Mouse (Mus musculus): ENCODE results near the gene Serpina1e. TPM values are rescaled to one million over a fixed set of nuclear protein-coding genes. Genes with fewer than 3 reads are reported as not detected.

The Serpina1e gene
- 6.1 TPM in 1 of 2 replicates, not detected in the other for polyA plus RNA-seq (2015; fragmentation: Nextera tagmentation; extraction: Ambion mirVana)

DNA sequence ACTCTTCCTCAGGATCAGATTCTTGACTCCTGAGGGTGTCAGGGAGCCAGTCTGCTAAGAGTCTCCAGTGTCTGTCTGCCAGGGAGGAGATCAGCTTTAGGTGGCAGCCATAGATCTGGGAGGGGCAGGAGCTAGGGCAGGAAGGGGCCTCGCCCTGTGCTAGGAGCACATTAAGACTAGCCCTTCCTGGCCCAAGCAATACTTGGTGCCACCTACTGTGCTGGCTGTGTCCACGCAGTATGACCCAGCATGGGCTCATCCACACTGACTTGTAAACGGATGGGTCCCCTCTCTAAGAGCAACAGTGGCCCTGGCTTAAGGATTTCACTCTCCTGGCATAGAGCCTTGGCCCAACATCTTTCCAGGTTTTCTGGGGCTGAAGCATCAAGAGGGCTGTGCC is at the start of gene Serpina1e:
Gene Serpina1e, minus strand, starts transcription at position 178 of the 400 bp plus-strand sequence.
- Histone ChIP-seq H3K27me3 (no peaks in the 10 kb centered on the region), H3K4me2 (no peak within 1 kb of the TSS), H3K36me3 (no peaks in the 10 kb centered on the region), H3K9ac (no peak within 1 kb of the TSS), H3K9me3 (no peaks in the 10 kb centered on the region), H3K27ac (no peak within 1 kb of the TSS), H3K4me1 (no peaks in the 10 kb centered on the region), H3K4me3 (no peak within 1 kb of the TSS)
- 86% methylated on average over 3 of the region's 3 CpGs for WGBS
- no peak for ATAC-seq (ENCODE audit: insufficient number of reproducible peaks, insufficient read depth, low FRiP score, low TSS enrichment, low read depth)

DNA sequence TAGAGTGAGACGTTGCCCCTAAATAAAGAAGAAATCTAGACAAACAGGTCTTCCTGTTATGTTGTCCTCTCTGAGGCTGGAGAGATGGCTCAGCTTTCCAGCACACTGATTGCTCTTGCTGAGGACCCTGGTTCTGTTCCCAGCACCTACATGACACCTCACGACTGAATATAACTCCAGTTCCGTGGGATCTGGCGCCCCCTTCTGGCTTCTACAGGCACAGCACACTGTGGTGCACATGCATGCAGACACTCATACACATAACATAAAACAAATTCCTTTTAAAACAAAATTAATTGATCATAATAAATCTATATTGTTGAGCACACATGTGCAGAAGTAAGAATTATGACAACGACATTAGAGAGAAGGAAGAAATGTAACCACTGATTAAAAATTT is 45.9 kb upstream of the Serpina1e start:
- ATAC-seq (ENCODE audit: insufficient number of reproducible peaks, insufficient read depth, low FRiP score, low TSS enrichment, low read depth), result no peak
- Histone ChIP-seq H3K4me2 (no peak overlapping the region), H3K36me3 (no peaks in the 10 kb centered on the region), H3K9me3 (no peaks in the 10 kb centered on the region), H3K9ac (no peak overlapping the region), H3K27me3 (no peaks in the 10 kb centered on the region), H3K4me1 (no peaks in the 10 kb centered on the region), H3K27ac (no peak overlapping the region), H3K4me3 (no peak overlapping the region)
- WGBS, result 73% methylated on average over 5 of the region's 5 CpGs

DNA sequence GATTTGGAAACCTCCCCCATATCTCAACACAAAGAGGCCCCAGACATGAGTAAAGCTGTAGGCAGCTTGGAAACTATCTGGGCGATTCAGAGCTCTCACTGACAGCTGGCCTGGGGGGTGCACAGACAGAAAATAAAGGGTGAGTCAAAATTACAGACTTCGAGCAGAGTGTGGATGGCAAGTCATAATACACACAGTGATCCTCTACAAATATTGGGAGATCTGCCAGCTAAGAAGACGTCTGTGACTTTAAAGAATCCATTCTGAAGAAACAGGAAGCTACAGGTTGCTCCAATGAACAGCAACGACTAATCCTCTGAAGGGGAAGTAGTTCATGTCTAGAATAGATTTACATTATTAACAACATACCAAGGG is 44.5 kb upstream of the Serpina1e start:
- Histone ChIP-seq H3K4me1 (no peaks in the 10 kb centered on the region), H3K9ac (no peak overlapping the region), H3K27ac (no peak overlapping the region), H3K4me3 (no peak overlapping the region), H3K36me3 (no peaks in the 10 kb centered on the region), H3K4me2 (no peak overlapping the region), H3K27me3 (no peaks in the 10 kb centered on the region), H3K9me3 (no peaks in the 10 kb centered on the region)
- 65% methylated on average over 4 of the region's 4 CpGs for WGBS
- no peak for ATAC-seq (ENCODE audit: insufficient number of reproducible peaks, insufficient read depth, low FRiP score, low TSS enrichment, low read depth)

DNA sequence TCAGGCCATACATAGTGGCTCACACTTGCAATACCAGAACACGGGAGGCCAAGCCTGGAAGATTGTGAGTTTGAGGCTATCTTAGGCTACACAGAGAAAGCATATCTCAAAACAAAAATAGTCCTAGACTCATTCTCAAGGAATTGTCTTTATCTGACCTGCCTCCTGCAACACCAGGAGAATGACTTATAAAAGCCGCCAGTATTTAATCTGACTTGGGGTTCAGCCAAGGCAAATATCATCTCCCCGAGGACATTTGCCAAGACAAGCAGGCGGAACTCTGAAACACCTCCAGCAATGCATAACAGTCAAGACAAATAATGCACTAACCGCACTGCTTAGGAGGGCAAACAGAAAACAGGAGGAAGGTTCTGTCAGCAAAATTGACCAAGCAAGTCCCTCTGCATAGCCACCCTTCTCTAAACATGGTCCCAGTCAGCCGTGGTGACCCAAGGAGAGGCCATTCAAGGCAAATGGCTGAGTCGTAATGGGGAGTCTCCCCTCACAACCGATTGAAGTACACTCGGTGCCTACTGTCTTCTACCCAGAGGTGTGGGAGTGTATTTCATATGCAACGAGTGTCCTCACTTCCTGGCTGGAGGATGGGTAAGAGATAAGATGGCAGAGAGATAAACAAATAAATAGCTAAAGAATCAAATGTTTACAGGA is 43.9 kb upstream of the Serpina1e start:
- no peak for ATAC-seq (ENCODE audit: insufficient number of reproducible peaks, insufficient read depth, low FRiP score, low TSS enrichment, low read depth)

DNA sequence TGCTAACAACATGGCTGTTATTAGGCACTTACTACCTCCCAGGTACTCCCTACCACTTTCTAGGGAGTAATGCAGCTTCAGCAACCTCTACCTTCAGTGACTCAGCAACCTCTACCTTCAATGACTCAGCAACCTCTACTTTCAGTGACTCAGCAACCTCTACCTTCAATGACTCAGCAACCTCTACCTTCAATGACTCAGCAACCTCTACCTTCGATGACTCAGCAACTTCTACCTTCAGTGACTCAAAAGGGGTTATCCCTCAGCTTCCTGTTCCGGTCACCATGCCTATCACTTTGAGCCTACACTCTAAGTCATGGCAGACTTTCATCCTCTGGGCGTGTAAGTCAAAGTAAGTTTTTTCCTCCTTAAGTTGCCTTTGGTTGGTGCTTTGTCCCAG is 41.8 kb upstream of the Serpina1e start:
- no peak overlapping the region for H3K27ac ChIP-seq
- H3K9me3 ChIP-seq, result no peaks in the 10 kb centered on the region
- no peaks in the 10 kb centered on the region for H3K36me3 ChIP-seq
- H3K9ac ChIP-seq, result no peak overlapping the region
- no peak for ATAC-seq (ENCODE audit: insufficient number of reproducible peaks, insufficient read depth, low FRiP score, low TSS enrichment, low read depth)
- H3K4me1 ChIP-seq, result no peaks in the 10 kb centered on the region
- H3K4me3 ChIP-seq, result no peak overlapping the region
- 88% methylated on average over 3 of the region's 3 CpGs for WGBS
- H3K27me3 ChIP-seq, result no peaks in the 10 kb centered on the region
- H3K4me2 ChIP-seq, result no peak overlapping the region

More for the DNA sequence above, 43.9 kb upstream of the Serpina1e start:
- no peak overlapping the region for H3K4me3 ChIP-seq
- no peak overlapping the region for H3K27ac ChIP-seq
- H3K27me3 ChIP-seq, result no peaks in the 10 kb centered on the region
- H3K9me3 ChIP-seq, result no peaks in the 10 kb centered on the region
- H3K9ac ChIP-seq, result no peak overlapping the region
- no peaks in the 10 kb centered on the region for H3K4me1 ChIP-seq
- 79% methylated on average over 10 of the region's 10 CpGs for WGBS
- no peak overlapping the region for H3K4me2 ChIP-seq
- H3K36me3 ChIP-seq, result no peaks in the 10 kb centered on the region

DNA sequence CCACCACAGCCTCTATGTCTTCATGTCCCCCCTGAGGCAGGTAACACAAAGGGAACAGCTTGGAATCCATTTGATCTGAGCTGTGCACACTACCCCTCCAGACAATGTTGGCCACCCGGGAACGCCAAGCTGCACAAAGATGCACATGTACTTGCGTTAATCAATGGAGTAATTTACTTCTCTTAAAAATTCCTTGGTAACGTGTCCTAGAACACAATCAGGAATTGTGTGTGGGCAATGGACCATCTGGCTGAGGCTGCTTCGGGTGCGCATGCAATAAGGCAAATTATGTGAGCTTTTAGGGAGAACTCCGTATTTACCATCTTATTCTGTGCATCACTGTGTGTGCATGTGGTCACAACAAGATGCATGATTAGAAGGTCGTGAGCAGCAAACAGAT is 40.8 kb upstream of the Serpina1e start:
- H3K4me2 ChIP-seq, result no peak overlapping the region
- H3K4me3 ChIP-seq, result no peak overlapping the region
- no peaks in the 10 kb centered on the region for H3K36me3 ChIP-seq
- WGBS, result 84% methylated on average over 8 of the region's 8 CpGs
- H3K9me3 ChIP-seq, result no peaks in the 10 kb centered on the region
- no peaks in the 10 kb centered on the region for H3K27me3 ChIP-seq
- H3K4me1 ChIP-seq, result no peaks in the 10 kb centered on the region
- no peak overlapping the region for H3K27ac ChIP-seq
- no peak for ATAC-seq (ENCODE audit: insufficient number of reproducible peaks, insufficient read depth, low FRiP score, low TSS enrichment, low read depth)
- H3K9ac ChIP-seq, result no peak overlapping the region

DNA sequence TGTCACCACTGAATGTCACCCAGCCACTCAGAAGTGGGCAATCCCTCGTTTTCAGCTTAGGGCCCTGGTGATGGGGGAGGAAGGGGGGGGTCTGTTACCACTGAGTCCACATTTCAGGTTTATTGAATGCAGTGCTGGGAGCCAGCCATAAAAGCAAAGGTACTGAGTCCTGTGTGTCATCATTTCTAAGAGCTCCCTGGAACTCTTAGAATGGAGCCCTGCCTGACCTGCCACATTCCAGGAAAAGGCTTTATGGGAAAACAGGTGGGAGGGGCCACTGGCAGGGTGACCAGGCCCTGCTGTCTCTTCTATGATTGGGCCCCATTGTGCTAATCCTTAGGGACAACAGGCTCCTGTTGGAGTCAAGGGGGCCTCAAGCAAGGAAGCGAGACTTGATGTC is 37.7 kb upstream of the Serpina1e start:
- Histone ChIP-seq H3K27ac (no peak overlapping the region), H3K4me1 (no peaks in the 10 kb centered on the region), H3K9me3 (no peaks in the 10 kb centered on the region), H3K4me3 (no peak overlapping the region), H3K9ac (no peak overlapping the region), H3K4me2 (no peak overlapping the region), H3K36me3 (no peaks in the 10 kb centered on the region), H3K27me3 (no peaks in the 10 kb centered on the region)
- WGBS, result 64% methylated on average over 2 of the region's 2 CpGs
- ATAC-seq (ENCODE audit: insufficient number of reproducible peaks, insufficient read depth, low FRiP score, low TSS enrichment, low read depth), result no peak

DNA sequence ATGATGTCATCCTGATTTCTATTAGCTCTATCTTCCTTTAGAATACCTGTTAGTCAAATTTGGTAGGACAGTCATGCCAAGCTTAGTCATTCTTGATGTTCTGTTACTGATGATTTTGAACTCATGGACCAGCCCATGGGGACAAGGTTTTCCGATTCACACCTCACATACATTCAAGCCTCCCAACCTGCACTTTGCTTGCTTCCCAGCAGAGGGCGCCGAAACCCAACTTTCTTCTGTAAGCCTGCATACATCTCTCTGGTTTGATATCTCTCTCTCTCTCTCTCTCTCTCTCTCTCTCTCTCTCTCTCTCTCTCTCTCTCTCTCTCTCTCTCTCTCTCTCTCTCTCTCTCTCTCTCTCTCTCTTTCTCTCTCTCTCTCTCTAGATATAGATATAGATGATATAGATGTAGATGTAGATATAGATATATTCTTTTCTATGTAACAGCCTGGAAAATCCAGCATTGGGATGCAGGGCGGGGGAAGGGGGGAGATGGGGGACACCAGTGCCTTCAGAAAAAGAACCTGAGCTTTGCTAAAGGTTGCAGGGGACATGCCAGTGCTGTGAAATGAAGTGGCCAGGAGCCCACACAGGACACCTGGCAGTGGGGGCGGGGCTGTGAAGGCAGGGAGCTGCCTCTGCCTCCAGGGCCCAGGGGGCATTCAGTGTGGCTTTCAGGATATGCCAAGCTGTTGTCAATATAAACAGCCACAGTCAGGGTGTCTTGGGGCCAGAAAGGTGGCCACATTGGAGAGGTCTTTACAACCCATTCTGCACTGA is 36.7 kb upstream of the Serpina1e start:
- H3K9ac ChIP-seq, result no peak overlapping the region
- H3K36me3 ChIP-seq, result no peaks in the 10 kb centered on the region
- no peaks in the 10 kb centered on the region for H3K4me1 ChIP-seq
- H3K4me2 ChIP-seq, result no peak overlapping the region
- H3K27ac ChIP-seq, result no peak overlapping the region
- 38% methylated on average over 5 of the region's 5 CpGs for WGBS
- no peaks in the 10 kb centered on the region for H3K9me3 ChIP-seq
- no peak for ATAC-seq (ENCODE audit: insufficient number of reproducible peaks, insufficient read depth, low FRiP score, low TSS enrichment, low read depth)
- H3K27me3 ChIP-seq, result no peaks in the 10 kb centered on the region
- no peak overlapping the region for H3K4me3 ChIP-seq

DNA sequence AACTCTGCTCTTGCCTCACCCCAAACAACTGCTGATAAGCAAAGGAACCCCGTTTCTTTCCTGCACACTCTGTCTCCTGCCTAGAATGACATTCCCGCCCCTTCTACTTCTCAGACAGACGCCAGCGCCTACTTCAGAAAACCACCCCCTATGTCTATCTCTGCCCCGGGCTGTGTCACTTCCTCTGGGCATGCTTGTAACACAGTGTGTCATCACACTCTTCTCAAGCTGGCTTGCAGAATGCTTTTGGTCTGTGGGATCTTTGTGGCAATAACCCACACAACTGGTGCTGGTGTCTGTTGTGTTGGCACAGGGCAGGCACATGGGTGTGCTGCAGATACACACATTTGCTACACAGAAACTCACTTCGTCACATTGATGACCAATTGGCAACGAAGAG is 34.2 kb upstream of the Serpina1e start:
- no peak overlapping the region for H3K4me2 ChIP-seq
- no peak overlapping the region for H3K9ac ChIP-seq
- no peak for ATAC-seq (ENCODE audit: insufficient number of reproducible peaks, insufficient read depth, low FRiP score, low TSS enrichment, low read depth)
- no peak overlapping the region for H3K4me3 ChIP-seq
- WGBS, result 60% methylated on average over 7 of the region's 7 CpGs
- no peaks in the 10 kb centered on the region for H3K9me3 ChIP-seq
- no peaks in the 10 kb centered on the region for H3K27me3 ChIP-seq
- H3K4me1 ChIP-seq, result no peaks in the 10 kb centered on the region
- no peaks in the 10 kb centered on the region for H3K36me3 ChIP-seq
- H3K27ac ChIP-seq, result no peak overlapping the region

DNA sequence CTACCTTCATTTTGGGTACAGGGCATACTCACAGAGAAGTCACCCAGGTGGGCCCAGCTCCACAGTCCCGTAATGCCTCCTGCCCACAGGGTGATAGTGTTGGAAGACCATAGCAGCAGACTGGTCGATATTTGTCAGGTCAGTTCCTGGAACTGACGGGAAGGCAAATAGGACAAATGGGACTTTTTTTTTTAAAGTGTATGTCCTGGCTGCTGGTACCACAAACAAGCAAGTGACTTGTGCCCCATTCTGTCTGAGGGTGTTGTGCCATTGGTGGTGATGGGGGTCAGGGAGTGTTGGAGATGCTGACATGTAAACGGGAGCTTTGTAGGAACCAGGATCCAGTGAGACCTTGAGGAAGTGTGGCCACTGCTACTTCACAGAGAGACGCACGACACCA is 31.1 kb upstream of the Serpina1e start, which contains the start of gene Serpina11:
Gene Serpina11, minus strand, starts transcription at position 101 of the 400 bp plus-strand sequence.
- Histone ChIP-seq H3K9ac (no peak within 1 kb of the TSS), H3K27ac (no peak within 1 kb of the TSS), H3K36me3 (no peaks in the 10 kb centered on the region), H3K4me2 (no peak within 1 kb of the TSS), H3K4me3 (no peak within 1 kb of the TSS), H3K4me1 (no peaks in the 10 kb centered on the region), H3K27me3 (no peaks in the 10 kb centered on the region; the same call in 1 of the 2 replicates), H3K9me3 (no peaks in the 10 kb centered on the region)
- 88% methylated on average over 6 of the region's 6 CpGs for WGBS
- ATAC-seq (ENCODE audit: insufficient number of reproducible peaks, insufficient read depth, low FRiP score, low TSS enrichment, low read depth), result no peak

DNA sequence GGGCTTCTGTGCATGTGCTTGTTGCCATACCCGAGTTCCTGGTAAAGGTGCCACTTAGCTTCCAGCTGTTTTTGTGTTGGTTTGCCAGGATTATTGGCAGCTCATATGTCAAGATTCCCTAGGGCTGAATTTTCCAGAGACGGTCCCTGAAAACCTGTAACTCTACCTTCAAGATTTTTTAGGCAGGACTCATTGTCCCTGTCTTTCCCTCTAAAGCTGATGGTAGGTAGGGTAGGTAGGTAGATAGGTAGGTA is 30.7 kb upstream of the Serpina1e start:
- ATAC-seq (ENCODE audit: insufficient number of reproducible peaks, insufficient read depth, low FRiP score, low TSS enrichment, low read depth), result no peak
- Histone ChIP-seq H3K27me3 (no peaks in the 10 kb centered on the region; the same call in 1 of the 2 replicates), H3K4me2 (no peak overlapping the region), H3K9me3 (no peaks in the 10 kb centered on the region), H3K27ac (no peak overlapping the region), H3K9ac (no peak overlapping the region), H3K4me1 (no peaks in the 10 kb centered on the region), H3K36me3 (no peaks in the 10 kb centered on the region), H3K4me3 (no peak overlapping the region)
- WGBS, result 40% methylated on average over 2 of the region's 2 CpGs

DNA sequence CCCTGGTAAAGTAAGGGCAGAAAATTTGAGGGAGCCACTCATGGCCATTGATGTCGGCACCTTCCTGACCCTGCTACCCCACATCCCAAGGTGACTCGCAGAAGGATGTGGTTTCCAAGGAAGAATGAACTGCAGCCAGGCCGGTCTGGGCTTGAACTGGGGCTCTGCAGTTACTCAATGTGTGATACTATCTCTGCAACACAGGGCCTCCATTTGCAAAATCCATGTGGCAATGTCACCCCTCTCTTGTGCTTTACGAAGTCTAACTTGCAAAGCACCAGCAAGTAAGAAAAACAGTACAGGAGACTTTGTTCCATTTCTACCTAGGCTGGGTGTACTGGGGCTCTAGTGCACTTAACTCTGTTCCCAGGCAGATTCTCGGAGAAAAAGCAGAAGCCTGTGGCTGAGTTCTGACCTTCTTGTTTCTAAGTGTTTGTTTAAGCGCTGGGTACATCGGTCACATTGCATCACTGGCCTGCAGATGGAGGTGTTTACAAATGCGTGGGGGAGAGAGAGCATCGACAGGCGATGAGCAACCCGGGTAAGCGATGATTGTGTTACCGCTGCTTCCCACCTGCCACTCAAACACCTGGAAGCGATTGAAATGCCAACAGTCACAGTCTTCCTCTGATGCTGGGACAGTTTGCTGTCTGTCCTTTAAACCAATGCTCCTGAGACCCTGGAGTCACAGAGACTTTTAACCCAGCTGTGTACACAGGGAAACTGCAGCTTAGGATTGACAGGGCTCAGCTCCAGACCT is 30.2 kb upstream of the Serpina1e start:
- Histone ChIP-seq H3K27ac (no peak overlapping the region), H3K36me3 (no peaks in the 10 kb centered on the region), H3K9ac (no peak overlapping the region), H3K4me2 (no peak overlapping the region), H3K9me3 (no peaks in the 10 kb centered on the region), H3K27me3 (no peaks in the 10 kb centered on the region; the same call in 1 of the 2 replicates), H3K4me3 (no peak overlapping the region), H3K4me1 (no peaks in the 10 kb centered on the region)
- ATAC-seq (ENCODE audit: insufficient number of reproducible peaks, insufficient read depth, low FRiP score, low TSS enrichment, low read depth), result no peak
- WGBS, result 52% methylated on average over 14 of the region's 14 CpGs
